Mouse (Mus musculus) embryonic facial prominence, embryonic 14.5 days (tissue): ENCODE measurements around the gene Arl4a. TPM values are rescaled to one million over a fixed set of nuclear protein-coding genes. Genes with fewer than 3 reads are reported as not detected.

Source experiments
- ATAC-seq: fragments of 200-750 bp; cut with Nextera tagmentation; 2 replicates; pipeline ENCODE4 v1.8.0; 2017; ENCODE audit warnings: low read depth, moderate number of reproducible peaks, moderate TSS enrichment
- DNase-seq: peaks from one replicate; pipeline ENCODE4 v3.0.0-alpha.2; 2015; ENCODE audit warnings: low spot score
- H3K27ac ChIP-seq: fragments of 300-500 bp; sonication (generic); replicated peaks from 2 replicates; pipeline ENCODE4 v1.5.1; 2014; ENCODE audit warnings: low read depth, mild to moderate bottlenecking, low read length, moderate library complexity
- H3K27me3 ChIP-seq: fragments of 300-500 bp; sonication (generic); replicated peaks from 2 replicates; pipeline ENCODE4 v1.6.1; 2014; ENCODE audit warnings: low read length; ENCODE audit not compliant: control insufficient read depth, insufficient read depth
- H3K36me3 ChIP-seq: fragments of 300-500 bp; sonication (generic); 2 replicates; pipeline ENCODE4 v1.6.1; 2014; ENCODE audit warnings: low read length, mixed read lengths; ENCODE audit not compliant: control insufficient read depth, insufficient read depth
- H3K4me1 ChIP-seq: fragments of 300-500 bp; sonication (generic); 2 replicates; pipeline ENCODE4 v1.6.1; 2014; ENCODE audit warnings: antibody characterized with exemption, low read length; ENCODE audit not compliant: control insufficient read depth, insufficient read depth
- H3K4me2 ChIP-seq: fragments of 300-500 bp; sonication (generic); 2 replicates; pipeline ENCODE4 v1.6.1; 2014; ENCODE audit warnings: low read depth, mild to moderate bottlenecking, low read length, moderate library complexity, mixed read lengths
- H3K4me3 ChIP-seq: fragments of 300-500 bp; sonication (generic); 2 replicates; pipeline ENCODE4 v1.5.1; 2014; ENCODE audit warnings: low read depth, mild to moderate bottlenecking, low read length
- H3K9ac ChIP-seq: fragments of 300-500 bp; sonication (generic); 2 replicates; pipeline ENCODE4 v1.6.1; 2014; ENCODE audit warnings: low read depth, mild to moderate bottlenecking, low read length, moderate library complexity, mixed read lengths
- H3K9me3 ChIP-seq: fragments of 300-500 bp; sonication (generic); 2 replicates; pipeline ENCODE4 v1.6.1; 2016; ENCODE audit warnings: low read length; ENCODE audit not compliant: control insufficient read depth
- whole genome bisulfite sequencing: fragments of 180-500 bp; shearing (Covaris S2); extraction: QIAGEN DNeasy Blood & Tissue Kit; methylation state at CpG from one replicate; pipeline ENCODE4 v1.1.7; 2014; 5-methylcytosine and 5-hydroxymethylcytosine counted together
- polyA plus RNA-seq: library from polyadenylated mRNA; unstranded; fragments of >200 nt; fragmentation: Nextera tagmentation; extraction: Ambion mirVana; gene quantifications from 2 replicates; pipeline ENCODE4 v1.2.1, GENCODE M21; 2014

The Arl4a gene
- polyA plus RNA-seq, 1 experiment from 2014 or later: 91.6 TPM

GRCm38 (mm10) chr12:40017955-40018505 lies 19.8 kb downstream of the Arl4a start:
- no peaks in the 10 kb centered on the region for H3K9me3 ChIP-seq
- H3K27me3 ChIP-seq: no peaks in the 10 kb centered on the region
- no peaks in the 10 kb centered on the region for H3K36me3 ChIP-seq
- H3K4me1 ChIP-seq: no peaks in the 10 kb centered on the region
- no peak overlapping the region for H3K4me2 ChIP-seq
- H3K27ac ChIP-seq: no peak overlapping the region
- 75% methylated on average over 6 of the region's 6 CpGs for WGBS
- DNase-seq: no peak
- no peak overlapping the region for H3K9ac ChIP-seq
- ATAC-seq: no peak
- no peak overlapping the region for H3K4me3 ChIP-seq

- Histone ChIP-seq H3K27me3 (no peaks in the 10 kb centered on the region), H3K9me3 (no peaks in the 10 kb centered on the region), H3K4me2 (peak overlapping the region; percentile 52), H3K4me1 (no peaks in the 10 kb centered on the region), H3K4me3 (peak overlapping the region; percentile 31), H3K9ac (peak overlapping the region; percentile 58), H3K36me3 (no peaks in the 10 kb centered on the region), H3K27ac (peak overlapping the region; percentile 35)
- DNase-seq (peak; percentile 73), ATAC-seq (peak; percentile 72)
- WGBS: 28% methylated on average over 19 of the region's 19 CpGs
Observed at GRCm38 (mm10) chr12:40016648-40017460, 21.0 kb downstream of the Arl4a start.

DNA sequence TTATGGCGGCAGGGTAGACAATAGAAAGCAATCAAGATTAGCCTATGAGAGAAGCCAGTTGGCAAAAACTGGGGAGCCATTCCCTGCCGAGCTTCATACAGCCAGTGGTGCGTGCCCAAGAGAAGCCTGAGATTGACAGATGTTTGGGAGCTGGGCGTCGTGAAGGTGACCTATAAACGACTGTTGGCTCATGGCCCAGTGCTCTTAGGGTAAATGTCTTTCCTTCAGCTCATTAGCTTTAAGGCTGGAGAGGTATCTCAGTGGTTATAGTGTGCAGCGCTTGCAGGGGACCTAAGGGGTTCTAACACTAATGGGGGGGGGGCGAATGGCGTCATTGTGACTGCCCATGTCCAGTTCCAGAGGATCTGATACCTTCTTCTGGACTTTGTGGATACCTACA lies 21.8 kb downstream of the Arl4a start:
- Histone ChIP-seq H3K36me3 (no peaks in the 10 kb centered on the region), H3K4me3 (no peak overlapping the region), H3K4me1 (no peaks in the 10 kb centered on the region), H3K9me3 (no peaks in the 10 kb centered on the region), H3K9ac (no peak overlapping the region), H3K27me3 (no peaks in the 10 kb centered on the region), H3K27ac (no peak overlapping the region), H3K4me2 (no peak overlapping the region)
- DNase-seq (no peak), ATAC-seq (no peak)
- 79% methylated on average over 9 of the region's 9 CpGs for WGBS

- no peaks in the 10 kb centered on the region for H3K27me3 ChIP-seq
- 71% methylated on average over 2 of the region's 2 CpGs for WGBS
- H3K27ac ChIP-seq: no peak overlapping the region
- H3K9me3 ChIP-seq: no peaks in the 10 kb centered on the region
- no peaks in the 10 kb centered on the region for H3K4me1 ChIP-seq
- no peak overlapping the region for H3K4me2 ChIP-seq
- no peak for ATAC-seq
- H3K4me3 ChIP-seq: no peak overlapping the region
- no peaks in the 10 kb centered on the region for H3K36me3 ChIP-seq
- no peak for DNase-seq
- H3K9ac ChIP-seq: no peak overlapping the region
Observed at GRCm38 (mm10) chr12:40009866-40010265, 28.0 kb downstream of the Arl4a start.

DNA sequence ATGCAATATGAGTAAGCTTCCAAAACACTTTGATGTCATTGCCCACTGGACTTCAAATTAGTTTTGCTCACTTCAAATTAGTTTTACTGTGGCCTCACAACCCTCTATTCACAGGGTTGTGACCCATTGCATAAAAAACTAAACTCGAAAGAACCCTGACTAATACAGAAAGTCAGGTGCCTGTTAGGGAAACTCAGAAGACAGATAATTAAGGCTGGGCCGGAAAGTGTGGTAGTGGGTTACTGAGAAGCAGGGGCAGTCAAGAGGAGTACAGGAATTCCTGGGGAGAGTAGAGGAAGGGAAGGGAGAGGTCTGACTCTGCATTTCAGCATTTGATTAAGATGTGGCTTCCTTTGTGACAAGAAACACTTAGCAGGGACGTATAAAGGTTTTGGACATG lies 29.4 kb downstream of the Arl4a start:
- no peaks in the 10 kb centered on the region for H3K4me1 ChIP-seq
- WGBS: 48% methylated on average over 3 of the region's 3 CpGs
- no peaks in the 10 kb centered on the region for H3K27me3 ChIP-seq
- no peak overlapping the region for H3K27ac ChIP-seq
- ATAC-seq (no peak), DNase-seq (no peak)
- H3K9ac ChIP-seq: no peak overlapping the region
- no peak overlapping the region for H3K4me3 ChIP-seq
- H3K9me3 ChIP-seq: no peaks in the 10 kb centered on the region
- H3K36me3 ChIP-seq: no peaks in the 10 kb centered on the region
- no peak overlapping the region for H3K4me2 ChIP-seq

- ATAC-seq (no peak), DNase-seq (no peak)
- Histone ChIP-seq H3K4me3 (no peak overlapping the region), H3K9ac (no peak overlapping the region), H3K4me1 (no peaks in the 10 kb centered on the region), H3K27me3 (no peaks in the 10 kb centered on the region), H3K9me3 (no peaks in the 10 kb centered on the region), H3K4me2 (no peak overlapping the region), H3K27ac (no peak overlapping the region), H3K36me3 (no peaks in the 10 kb centered on the region)
- WGBS: 77% methylated on average over 2 of the region's 2 CpGs
Observed at GRCm38 (mm10) chr12:40004766-40005165, 33.1 kb downstream of the Arl4a start.

DNA sequence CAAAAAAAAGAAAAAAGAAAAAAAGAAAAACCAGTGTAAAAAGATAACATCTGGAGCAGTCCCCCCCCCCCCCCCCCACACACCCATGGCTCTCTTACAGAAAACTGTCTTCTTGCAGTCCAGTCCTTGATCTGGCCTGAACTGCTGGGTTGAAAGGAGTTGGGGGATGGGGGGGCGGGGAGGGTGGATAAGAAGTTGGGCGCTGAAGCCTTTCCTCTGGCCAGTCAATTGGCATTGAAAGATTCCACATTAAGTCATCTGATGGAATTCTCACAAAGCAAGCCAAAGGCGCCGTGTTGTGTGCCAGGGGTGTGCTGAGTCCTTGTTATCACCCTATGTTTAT lies 39.0 kb downstream of the Arl4a start:
- H3K4me1 ChIP-seq: no peaks in the 10 kb centered on the region
- H3K4me2 ChIP-seq: no peak overlapping the region
- ATAC-seq (no peak), DNase-seq (no peak)
- 41% methylated on average over 4 of the region's 4 CpGs for WGBS
- H3K36me3 ChIP-seq: no peaks in the 10 kb centered on the region
- no peak overlapping the region for H3K4me3 ChIP-seq
- H3K27ac ChIP-seq: no peak overlapping the region
- H3K27me3 ChIP-seq: no peaks in the 10 kb centered on the region
- H3K9me3 ChIP-seq: no peaks in the 10 kb centered on the region
- H3K9ac ChIP-seq: no peak overlapping the region

- ATAC-seq (peak; percentile 85; the same call in 1 of the 2 replicates), DNase-seq (peak; percentile 73)
- Histone ChIP-seq H3K27ac (no peak overlapping the region), H3K9ac (no peak overlapping the region), H3K36me3 (no peaks in the 10 kb centered on the region), H3K27me3 (no peaks in the 10 kb centered on the region), H3K4me1 (no peaks in the 10 kb centered on the region), H3K9me3 (no peaks in the 10 kb centered on the region), H3K4me2 (no peak overlapping the region), H3K4me3 (no peak overlapping the region)
- 21% methylated on average over 9 of the region's 9 CpGs for WGBS
Observed at GRCm38 (mm10) chr12:39998070-39998852, 39.6 kb downstream of the Arl4a start.
